Mouse (Mus musculus) liver, embryonic 13.5 days (tissue): Measurements from ENCODE around the gene Hoxa5. TPM values are rescaled to one million over a fixed set of nuclear protein-coding genes. Genes with fewer than 3 reads are reported as not detected.

Source experiments
- ATAC-seq: fragments of 200-750 bp; cut with Nextera tagmentation; 2 replicates; pipeline ENCODE4 v1.8.0; 2017; ENCODE audit warnings: low read depth, mild to moderate bottlenecking, moderate number of reproducible peaks, moderate library complexity
- DNase-seq: peaks from one replicate; pipeline ENCODE4 v3.0.0; 2022
- H3K27ac ChIP-seq: fragments of 300-500 bp; sonication (generic); 2 replicates; pipeline ENCODE4 v1.5.1; 2015; ENCODE audit warnings: moderate library complexity, mild to moderate bottlenecking, inconsistent platforms
- H3K27me3 ChIP-seq: fragments of 300-500 bp; sonication (generic); 2 replicates; pipeline ENCODE4 v1.6.1; 2015; ENCODE audit warnings: mild to moderate bottlenecking, inconsistent platforms
- H3K36me3 ChIP-seq: fragments of 300-500 bp; sonication (generic); 2 replicates; pipeline ENCODE4 v1.6.1; 2015; ENCODE audit warnings: mild to moderate bottlenecking, inconsistent platforms
- H3K4me1 ChIP-seq: fragments of 300-500 bp; sonication (generic); replicated peaks from 2 replicates; pipeline ENCODE4 v1.6.1; 2015; ENCODE audit warnings: inconsistent platforms
- H3K4me2 ChIP-seq: fragments of 300-500 bp; sonication (generic); 2 replicates; pipeline ENCODE4 v1.6.1; 2015; ENCODE audit warnings: inconsistent platforms, mild to moderate bottlenecking, moderate library complexity
- H3K4me3 ChIP-seq: fragments of 300-500 bp; sonication (generic); replicated peaks from 2 replicates; pipeline ENCODE4 v1.5.1; 2015; ENCODE audit warnings: mild to moderate bottlenecking, inconsistent platforms
- H3K9ac ChIP-seq: fragments of 300-500 bp; sonication (generic); 2 replicates; pipeline ENCODE4 v1.6.1; 2015; ENCODE audit warnings: mild to moderate bottlenecking, inconsistent platforms
- H3K9me3 ChIP-seq: fragments of 300-500 bp; sonication (generic); replicated peaks from 2 replicates; pipeline ENCODE4 v1.6.1; 2016; ENCODE audit warnings: inconsistent platforms
- WGBS: fragments of 180-500 bp; shearing (Covaris S2); methylation state at CpG from one replicate; pipeline ENCODE4 v1.1.7; 2015; ENCODE audit not compliant: insufficient replicate concordance; 5-methylcytosine and 5-hydroxymethylcytosine counted together
- polyA plus RNA-seq: library from polyadenylated mRNA; unstranded; fragments of >200 nt; fragmentation: Nextera tagmentation; extraction: Ambion mirVana; gene quantifications from 2 replicates; pipeline ENCODE4 v1.2.1, GENCODE M21; 2015

The Hoxa5 gene
- polyA plus RNA-seq, 1 experiment from 2014 or later = 0.83 TPM

GRCm38 (mm10) chr6:52186500-52186899 lies 17.9 kb downstream of the Hoxa5 start:
- Histone ChIP-seq H3K9ac (no peak overlapping the region), H3K4me1 (peaks cover 11% of the 10 kb centered on the region), H3K4me2 (no peak overlapping the region), H3K9me3 (no peaks in the 10 kb centered on the region), H3K4me3 (no peak overlapping the region), H3K27ac (no peak overlapping the region), H3K27me3 (peaks cover 100% of the 10 kb centered on the region), H3K36me3 (no peaks in the 10 kb centered on the region)
- DNase-seq (no peak), ATAC-seq (no peak)
- 31% methylated on average over 1 of the region's 1 CpGs for WGBS

GRCm38 (mm10) chr6:52185834-52186233 lies 18.6 kb downstream of the Hoxa5 start:
- Histone ChIP-seq H3K27ac (no peak overlapping the region), H3K36me3 (no peaks in the 10 kb centered on the region), H3K9me3 (no peaks in the 10 kb centered on the region), H3K27me3 (peaks cover 100% of the 10 kb centered on the region), H3K4me2 (no peak overlapping the region), H3K4me3 (no peak overlapping the region), H3K9ac (no peak overlapping the region), H3K4me1 (peaks cover 8% of the 10 kb centered on the region)
- ATAC-seq (no peak), DNase-seq (no peak)
- WGBS = 29% methylated on average over 3 of the region's 3 CpGs

GRCm38 (mm10) chr6:52185222-52185621 lies 19.2 kb downstream of the Hoxa5 start:
- 9% methylated on average over 19 of the region's 19 CpGs for WGBS
- Histone ChIP-seq H3K4me1 (peaks cover 8% of the 10 kb centered on the region), H3K27ac (no peak overlapping the region), H3K4me3 (no peak overlapping the region), H3K9me3 (no peaks in the 10 kb centered on the region), H3K27me3 (peaks cover 100% of the 10 kb centered on the region), H3K4me2 (0 out of 2 replicates have a peak overlapping the region, but pooled peaks have one; percentile 12), H3K9ac (no peak overlapping the region), H3K36me3 (no peaks in the 10 kb centered on the region)
- ATAC-seq (no peak), DNase-seq (no peak)

- Histone ChIP-seq H3K27me3 (peaks cover 100% of the 10 kb centered on the region), H3K4me1 (peaks cover 8% of the 10 kb centered on the region), H3K27ac (no peak overlapping the region), H3K4me3 (no peak overlapping the region), H3K9ac (no peak overlapping the region), H3K9me3 (no peaks in the 10 kb centered on the region), H3K36me3 (no peaks in the 10 kb centered on the region), H3K4me2 (no peak overlapping the region)
- DNase-seq = no peak
- no peak for ATAC-seq
- 18% methylated on average over 6 of the region's 6 CpGs for WGBS
Observed at GRCm38 (mm10) chr6:52184668-52185067, 19.7 kb downstream of the Hoxa5 start.

GRCm38 (mm10) chr6:52183311-52184080 lies 20.9 kb downstream of the Hoxa5 start:
- Histone ChIP-seq H3K4me1 (peaks cover 8% of the 10 kb centered on the region), H3K9me3 (no peaks in the 10 kb centered on the region), H3K4me3 (no peak overlapping the region), H3K27me3 (peaks cover 100% of the 10 kb centered on the region), H3K4me2 (peak overlapping the region; percentile 24; the same call in 1 of the 2 replicates), H3K36me3 (no peaks in the 10 kb centered on the region), H3K27ac (peak overlapping the region; percentile 39; the same call in 1 of the 2 replicates), H3K9ac (no peak overlapping the region)
- 26% methylated on average over 10 of the region's 10 CpGs for WGBS
- DNase-seq = no peak
- peak; percentile 62; the same call in 1 of the 2 replicates for ATAC-seq

- 55% methylated on average over 1 of the region's 1 CpGs for WGBS
- H3K4me2 ChIP-seq = peak overlapping the region; percentile 23; the same call in 1 of the 2 replicates
- H3K9ac ChIP-seq = no peak overlapping the region
Observed at GRCm38 (mm10) chr6:52182793-52183192, 21.6 kb downstream of the Hoxa5 start.

GRCm38 (mm10) chr6:52182030-52182429 lies 22.4 kb downstream of the Hoxa5 start:
- no peaks in the 10 kb centered on the region for H3K36me3 ChIP-seq
- H3K27ac ChIP-seq = no peak overlapping the region
- no peak for DNase-seq
- H3K4me3 ChIP-seq = no peak overlapping the region
- ATAC-seq = no peak
- no peaks in the 10 kb centered on the region for H3K9me3 ChIP-seq
- H3K9ac ChIP-seq = no peak overlapping the region
- peaks cover 8% of the 10 kb centered on the region for H3K4me1 ChIP-seq
- WGBS = 28% methylated on average over 2 of the region's 2 CpGs
- no peak overlapping the region for H3K4me2 ChIP-seq
- H3K27me3 ChIP-seq = peaks cover 100% of the 10 kb centered on the region

More at GRCm38 (mm10) chr6:52182793-52183192, 21.6 kb downstream of the Hoxa5 start:
- Histone ChIP-seq H3K9me3 (no peaks in the 10 kb centered on the region), H3K27ac (no peak overlapping the region), H3K4me3 (no peak overlapping the region), H3K36me3 (no peaks in the 10 kb centered on the region), H3K4me1 (peaks cover 8% of the 10 kb centered on the region), H3K27me3 (peaks cover 100% of the 10 kb centered on the region)
- DNase-seq = no peak
- ATAC-seq = no peak

- H3K9ac ChIP-seq = no peak overlapping the region
- no peak overlapping the region for H3K4me3 ChIP-seq
- H3K4me2 ChIP-seq = no peak overlapping the region
- no peak for ATAC-seq
- no peak overlapping the region for H3K27ac ChIP-seq
- H3K36me3 ChIP-seq = no peaks in the 10 kb centered on the region
- peaks cover 8% of the 10 kb centered on the region for H3K4me1 ChIP-seq
- H3K27me3 ChIP-seq = peaks cover 100% of the 10 kb centered on the region
- H3K9me3 ChIP-seq = no peaks in the 10 kb centered on the region
- 33% methylated on average over 3 of the region's 3 CpGs for WGBS
- no peak for DNase-seq
Observed at GRCm38 (mm10) chr6:52180726-52181125, 23.7 kb downstream of the Hoxa5 start.

GRCm38 (mm10) chr6:52180213-52180710 lies 24.1 kb downstream of the Hoxa5 start:
- ATAC-seq (no peak), DNase-seq (no peak)
- Histone ChIP-seq H3K4me3 (no peak overlapping the region), H3K27me3 (peaks cover 100% of the 10 kb centered on the region), H3K4me2 (peak overlapping the region; percentile 23; the same call in 1 of the 2 replicates), H3K36me3 (no peaks in the 10 kb centered on the region), H3K9ac (0 out of 2 replicates have a peak overlapping the region, but pooled peaks have one; percentile 39), H3K9me3 (no peaks in the 10 kb centered on the region), H3K4me1 (peaks cover 8% of the 10 kb centered on the region), H3K27ac (no peak overlapping the region)
- 20% methylated on average over 11 of the region's 11 CpGs for WGBS

- 5% methylated on average over 10 of the region's 10 CpGs for WGBS
- peak overlapping the region; percentile 6; the same call in 1 of the 2 replicates for H3K4me3 ChIP-seq
- H3K9me3 ChIP-seq = no peaks in the 10 kb centered on the region
- H3K36me3 ChIP-seq = no peaks in the 10 kb centered on the region
- H3K27ac ChIP-seq = no peak overlapping the region
- peaks cover 8% of the 10 kb centered on the region for H3K4me1 ChIP-seq
- peak overlapping the region; percentile 39 for H3K9ac ChIP-seq
- ATAC-seq (no peak), DNase-seq (no peak)
- peaks cover 100% of the 10 kb centered on the region for H3K27me3 ChIP-seq
- H3K4me2 ChIP-seq = peak overlapping the region; percentile 23
Observed at GRCm38 (mm10) chr6:52179690-52180089, 24.7 kb downstream of the Hoxa5 start.

GRCm38 (mm10) chr6:52178918-52179665 lies 25.3 kb downstream of the Hoxa5 start:
- Histone ChIP-seq H3K9ac (peak overlapping the region; percentile 39), H3K4me3 (0 out of 2 replicates have a peak overlapping the region, but pooled peaks have one; percentile 6), H3K36me3 (no peaks in the 10 kb centered on the region), H3K4me1 (peaks cover 8% of the 10 kb centered on the region), H3K27me3 (peaks cover 100% of the 10 kb centered on the region), H3K9me3 (no peaks in the 10 kb centered on the region), H3K4me2 (peak overlapping the region; percentile 23), H3K27ac (no peak overlapping the region)
- no peak for DNase-seq
- 7% methylated on average over 4 of the region's 4 CpGs for WGBS
- ATAC-seq = no peak
